Mouse (Mus musculus): ENCODE measurements around the gene Gbx2.
A peak's percentile ranks its signal among the peaks of the same experiment; 100 is the strongest.

Gbx2 gene

DNA sequence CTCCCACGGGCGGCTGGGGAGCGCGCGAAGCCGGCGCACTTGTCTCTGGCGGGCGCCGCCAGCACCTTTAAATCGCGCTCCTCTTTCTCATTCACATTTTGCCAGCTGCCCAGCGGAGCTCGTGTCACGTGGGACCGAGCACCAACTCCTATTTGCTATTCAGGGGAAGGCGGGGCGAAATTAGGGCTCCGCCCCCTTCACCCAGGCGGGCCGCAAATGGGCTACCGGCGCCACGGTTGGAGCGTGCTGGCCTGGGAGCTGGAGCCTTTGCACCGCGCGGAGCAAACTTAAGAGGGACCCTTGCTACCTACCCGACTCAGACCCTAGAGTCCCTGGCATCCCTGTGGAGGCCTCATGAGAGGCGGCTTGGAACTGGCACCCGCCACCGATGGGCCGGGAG is at the start of gene Gbx2:
Gbx2 (minus strand) TSS at position 60 of the 400 bp plus-strand sequence.
- no peak for DNase-seq (ENCODE audit: low read depth)

GRCm38 (mm10) chr1:89977261-89977660 is 46.3 kb upstream of the Gbx2 start:
- no peak for DNase-seq (ENCODE audit: low read depth)

DNA sequence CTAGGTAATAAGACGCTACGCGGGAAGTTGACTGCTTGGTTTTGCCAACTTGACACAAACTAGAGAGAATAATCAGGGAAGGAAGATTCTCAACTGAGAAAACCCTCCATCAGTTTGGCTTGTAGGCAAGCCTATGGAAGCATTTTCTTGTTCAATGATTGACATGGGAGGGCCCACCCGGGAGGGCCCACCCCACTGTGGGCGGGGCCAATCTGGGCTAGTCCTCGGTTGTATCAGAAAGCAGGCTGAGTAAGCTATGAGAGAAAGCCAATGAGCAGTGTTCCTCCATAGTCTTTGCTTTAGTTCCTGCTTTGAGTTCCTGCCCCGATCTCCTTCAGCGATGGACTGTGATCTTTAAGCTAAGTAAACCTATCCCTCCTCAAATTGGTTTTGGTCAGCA is 45.4 kb upstream of the Gbx2 start:
- DNase-seq (ENCODE audit: low read depth), result no peak

DNA sequence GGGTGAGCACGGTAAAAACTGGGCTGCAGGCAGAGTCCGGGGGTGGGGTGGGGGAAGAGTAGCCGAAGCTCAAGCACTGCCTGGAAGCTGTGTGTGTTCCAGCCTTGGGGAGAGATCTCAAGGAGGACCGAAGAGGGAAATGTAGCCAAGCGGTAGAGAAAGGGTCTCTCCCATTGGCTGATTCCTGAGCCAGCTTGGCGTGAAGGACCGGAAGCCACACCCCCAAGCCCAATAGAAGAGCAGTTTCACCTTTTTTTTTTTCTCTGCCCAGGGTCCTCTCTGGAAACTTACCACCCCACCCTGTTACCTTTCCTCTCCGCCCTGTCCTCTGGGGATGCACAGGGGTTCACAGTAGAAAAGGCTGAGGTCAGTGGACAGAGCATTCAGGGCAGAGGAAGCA is 43.6 kb upstream of the Gbx2 start:
- DNase-seq (ENCODE audit: low read depth), result no peak

DNA sequence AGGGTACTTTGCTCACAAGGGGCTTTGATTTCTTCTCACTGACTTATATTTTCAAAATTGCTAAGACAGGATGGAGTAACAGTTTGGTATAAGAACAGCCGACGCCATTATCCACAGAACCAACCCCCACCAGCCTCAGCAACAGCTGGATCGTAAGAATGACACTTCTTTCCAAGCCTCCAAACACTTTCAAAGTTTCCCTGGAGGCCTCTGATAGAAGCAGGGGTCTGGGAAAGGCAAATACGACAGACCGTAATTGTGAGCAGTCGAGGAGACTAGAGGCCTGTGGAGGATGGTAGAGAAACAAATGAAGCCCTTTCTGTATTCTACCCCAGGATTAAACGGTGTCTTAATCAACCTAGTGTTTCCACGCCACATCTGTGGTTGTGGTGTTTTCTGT is 40.9 kb upstream of the Gbx2 start:
- DNase-seq (ENCODE audit: low read depth), result no peak

DNA sequence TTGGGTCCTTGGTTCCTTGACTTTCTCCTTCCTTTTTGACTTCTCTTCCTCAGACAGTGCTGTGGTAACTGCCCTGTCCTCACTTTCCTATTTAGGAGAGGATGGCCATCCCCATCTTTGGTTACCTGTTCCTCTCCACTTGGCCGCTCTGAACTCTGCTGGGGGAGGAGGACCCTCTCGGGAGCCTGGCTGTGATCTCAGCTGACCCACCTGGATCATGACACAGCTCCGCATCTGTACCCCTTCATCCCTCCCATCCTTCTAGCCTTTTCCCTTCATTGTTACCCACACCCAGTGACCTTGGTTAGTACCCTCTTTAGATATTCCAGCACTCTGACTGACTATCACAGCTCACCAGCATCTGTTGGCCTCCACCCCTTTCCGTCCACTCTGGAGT is 38.7 kb upstream of the Gbx2 start:
- DNase-seq (ENCODE audit: low read depth), result no peak

GRCm38 (mm10) chr1:89969072-89969713 is 38.2 kb upstream of the Gbx2 start:
- DNase-seq (ENCODE audit: low read depth), result no peak

GRCm38 (mm10) chr1:89968111-89968851 is 37.3 kb upstream of the Gbx2 start:
- DNase-seq (ENCODE audit: low read depth), result no peak

DNA sequence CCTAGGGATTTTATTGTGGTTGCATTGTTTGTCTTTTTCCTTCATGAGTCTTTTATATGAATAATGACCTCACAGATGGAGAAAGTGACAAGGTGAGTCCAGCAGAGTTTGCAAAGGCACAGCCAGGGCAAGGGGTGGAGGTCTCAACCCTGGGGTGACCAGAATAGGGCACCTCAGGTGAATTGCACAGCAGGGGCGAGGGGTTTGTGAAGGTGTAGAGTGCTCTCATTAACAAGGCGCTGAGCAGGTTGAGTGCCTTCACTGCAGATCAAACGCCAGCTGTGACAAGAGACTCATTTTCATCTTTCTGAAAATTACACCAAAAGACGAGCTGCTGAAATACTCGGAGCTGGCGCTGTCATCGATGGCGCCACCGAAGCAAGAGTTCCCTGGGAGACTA is 36.6 kb upstream of the Gbx2 start:
- DNase-seq (ENCODE audit: low read depth), result no peak

GRCm38 (mm10) chr1:89964426-89964825 is 33.4 kb upstream of the Gbx2 start:
- no peak for DNase-seq (ENCODE audit: low read depth)

DNA sequence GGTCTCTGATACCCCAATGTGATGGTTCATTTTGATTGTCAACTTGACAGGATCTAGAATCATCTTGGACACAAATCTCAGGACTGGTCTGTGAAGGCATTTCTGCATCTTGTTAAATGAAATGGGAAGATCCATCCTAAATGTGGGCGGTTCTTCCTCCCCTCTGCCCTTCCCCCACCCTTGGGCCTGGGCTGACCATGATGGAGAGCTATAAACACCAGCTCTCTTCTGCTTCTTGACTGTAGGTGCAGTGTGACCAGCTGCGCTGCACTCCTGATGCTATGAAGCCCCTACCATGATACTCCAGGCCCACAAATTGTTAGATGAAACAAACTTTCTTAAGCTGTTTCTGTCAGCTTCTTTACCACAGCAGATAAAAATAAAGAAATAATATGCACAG is 32.3 kb upstream of the Gbx2 start:
- no peak for DNase-seq (ENCODE audit: low read depth)

- DNase-seq (ENCODE audit: low read depth), result no peak
Measured at GRCm38 (mm10) chr1:89962092-89962491, 31.1 kb upstream of the Gbx2 start.

DNA sequence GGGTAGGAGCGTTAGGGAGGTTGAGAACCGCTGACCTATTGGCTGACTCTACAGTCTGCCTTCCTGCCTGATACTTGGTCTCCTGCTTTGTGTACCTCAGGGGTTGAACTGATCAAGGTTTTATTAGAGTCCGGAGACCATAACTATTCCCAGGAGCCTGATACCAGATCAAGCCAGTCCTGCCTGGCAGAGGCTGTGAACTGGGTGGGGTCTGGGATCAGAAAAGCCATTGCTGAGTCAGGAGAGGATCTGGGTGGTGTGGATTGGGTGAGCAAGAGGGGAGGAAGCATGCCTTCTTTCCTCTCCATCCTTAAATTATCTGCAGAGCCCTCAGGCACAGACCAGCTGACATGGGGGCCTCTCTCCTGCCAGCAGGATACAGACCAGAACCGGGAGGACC is 28.4 kb upstream of the Gbx2 start:
- no peak for DNase-seq (ENCODE audit: low read depth)

GRCm38 (mm10) chr1:89943202-89943601 is 12.2 kb upstream of the Gbx2 start:
- DNase-seq (ENCODE audit: low read depth), result peak; percentile 21

DNA sequence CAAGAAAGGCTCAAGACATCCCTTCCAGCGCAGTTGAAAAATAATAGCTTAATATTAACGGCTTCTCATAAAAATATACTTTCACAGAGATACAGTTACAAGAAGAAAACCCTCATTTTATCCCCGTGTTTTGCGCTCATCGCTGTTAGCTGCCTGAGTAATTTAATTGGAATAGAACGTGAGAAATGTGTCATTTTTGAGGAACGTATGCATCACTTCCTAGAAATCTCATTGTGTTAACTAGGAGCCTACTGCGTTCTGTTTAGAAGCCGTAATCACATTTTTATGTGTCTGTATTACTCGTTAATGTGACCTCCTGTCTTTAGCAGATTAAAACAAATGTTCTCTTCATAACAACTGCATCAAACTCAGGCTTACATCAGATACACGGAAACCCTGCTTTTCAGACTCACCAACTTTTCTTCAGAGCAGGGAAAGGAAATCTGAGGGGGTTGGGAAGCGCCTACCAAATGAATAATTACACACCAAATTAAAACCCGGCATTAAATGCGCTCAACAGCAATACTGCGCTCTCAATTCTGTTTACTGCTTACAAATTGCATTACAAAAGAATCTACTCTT is 11.5 kb upstream of the Gbx2 start:
- DNase-seq (ENCODE audit: low read depth), result no peak

- no peak for DNase-seq (ENCODE audit: low read depth)
Measured at GRCm38 (mm10) chr1:89941701-89942381, 10.9 kb upstream of the Gbx2 start.

DNA sequence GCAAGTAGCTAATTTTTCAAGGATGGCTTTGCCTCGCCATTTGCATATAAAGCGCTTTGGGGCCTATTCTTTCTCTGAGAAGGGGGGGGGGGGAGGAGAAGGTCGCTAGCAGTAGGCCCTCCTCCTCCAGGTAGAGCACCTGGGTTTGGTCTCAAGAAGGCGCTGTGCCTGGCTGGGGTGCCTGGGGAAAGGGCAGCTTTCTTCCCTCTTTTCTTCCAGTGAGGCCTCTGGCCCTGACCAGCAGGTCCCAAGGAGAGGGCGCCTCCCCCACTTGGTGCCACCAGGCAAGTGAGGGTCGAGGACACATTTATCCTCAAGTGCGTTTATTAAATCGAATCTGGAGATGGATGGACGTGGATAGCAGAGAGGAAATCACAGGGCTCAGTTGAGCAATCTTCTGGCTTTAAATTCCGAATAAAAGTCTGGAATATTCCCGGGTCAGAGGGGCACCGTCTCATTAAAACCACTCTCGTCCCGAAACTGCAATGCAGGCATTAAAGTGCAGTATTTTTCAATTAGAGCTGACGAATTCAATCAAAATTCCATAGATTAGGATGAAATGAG is 10.1 kb upstream of the Gbx2 start:
- DNase-seq (ENCODE audit: low read depth), result no peak

DNA sequence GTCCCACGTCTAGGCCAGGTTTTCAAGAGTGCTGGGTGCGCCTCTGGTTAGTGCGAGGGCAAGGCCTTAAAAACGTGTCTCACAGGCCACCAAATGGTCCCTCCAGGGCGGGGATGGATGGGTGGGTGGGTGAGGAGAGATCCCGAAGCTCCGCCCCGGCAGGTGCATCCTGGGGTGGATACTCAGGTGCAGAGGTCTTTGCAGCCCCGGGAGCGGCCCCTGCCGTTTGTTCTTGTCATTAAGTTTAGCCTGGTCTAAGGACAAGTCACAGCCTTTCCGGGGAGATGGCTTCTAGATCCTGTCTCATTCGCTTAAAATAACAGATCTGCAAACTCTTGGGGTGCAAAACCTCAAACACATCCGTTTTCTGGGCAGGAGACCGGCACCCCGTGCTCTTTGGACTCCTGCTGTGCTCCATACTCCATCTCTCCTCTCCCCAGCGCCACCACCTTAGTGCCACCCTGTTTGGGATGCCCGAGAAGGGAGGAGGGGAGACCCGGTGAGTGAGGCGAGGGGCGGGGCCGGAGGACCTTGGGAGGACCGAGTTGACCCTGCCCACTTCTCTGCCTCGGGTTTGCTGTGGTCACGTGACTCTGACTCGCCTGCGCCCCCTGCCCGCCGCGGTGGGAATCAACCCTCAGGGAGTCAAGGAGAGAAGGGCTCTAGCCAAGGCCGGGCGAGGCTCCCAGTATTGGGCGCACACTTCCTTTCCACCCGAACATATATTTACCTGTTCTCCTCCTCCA is 9.2 kb upstream of the Gbx2 start:
- DNase-seq (ENCODE audit: low read depth), result peak; percentile 20

GRCm38 (mm10) chr1:89939596-89939960 is 8.6 kb upstream of the Gbx2 start:
- DNase-seq (ENCODE audit: low read depth), result no peak

- DNase-seq (ENCODE audit: low read depth), result no peak
Measured at GRCm38 (mm10) chr1:89938884-89939595, 8.1 kb upstream of the Gbx2 start.

Data from fibroblast of lung, adult 2 months (primary cell).